Mouse (Mus musculus): ENCODE data around the gene Usp2. TPM values are rescaled to one million over a fixed set of nuclear protein-coding genes. Genes with fewer than 3 reads are reported as not detected.

Gene Usp2
- 16.4 and 23.6 TPM in 2 replicates for polyA plus RNA-seq (2012; rRNA removed)

DNA sequence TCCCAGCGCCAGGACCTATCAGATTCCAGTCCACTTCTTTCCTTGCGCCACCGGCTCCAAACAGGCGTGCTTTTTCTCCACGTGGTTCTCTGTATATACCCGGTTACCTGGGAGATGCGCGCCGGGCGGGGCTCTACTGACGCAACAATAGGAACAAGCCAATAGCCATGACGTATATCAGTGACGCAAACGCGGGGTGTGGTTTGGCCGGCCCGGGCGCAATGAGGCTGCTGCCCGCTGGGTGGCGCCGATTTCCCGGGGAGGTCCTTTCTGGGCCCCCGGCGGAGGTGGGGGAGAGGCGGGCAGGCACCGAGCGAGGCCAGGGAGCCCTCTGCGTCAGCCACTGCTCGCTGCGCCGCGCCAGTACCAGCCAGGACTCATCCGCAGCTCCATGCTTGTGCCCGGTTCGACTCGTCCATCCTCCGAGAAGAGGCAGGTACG is at the start of gene Usp2:
TSS of gene Usp2 (plus strand) at position 237 of the 441 bp plus-strand sequence.
- peak; percentile 92 for DNase-seq (ENCODE audit: low read depth, low spot score)
- WGBS = under 1% methylated on average over 38 of the region's 38 CpGs

DNA sequence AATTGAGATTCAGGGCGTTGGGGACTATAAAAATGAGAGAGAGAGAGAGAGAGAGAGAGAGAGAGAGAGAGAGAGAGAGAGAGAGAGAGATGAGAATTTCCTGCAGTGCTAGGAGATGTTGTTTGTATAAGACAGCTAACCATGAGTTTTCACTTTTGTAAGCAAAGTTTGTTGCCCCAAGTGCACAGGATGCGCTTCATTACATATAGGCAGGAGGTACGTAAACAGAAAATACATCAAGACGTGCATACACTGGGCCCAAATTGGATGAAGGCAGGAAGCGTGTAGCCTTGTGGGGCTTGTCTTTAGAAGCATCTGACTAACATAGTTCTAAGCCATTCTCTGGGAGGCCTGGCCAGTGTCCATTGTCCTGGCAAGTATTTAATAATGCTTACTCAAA is 49.0 kb upstream of the Usp2 start:
- no peak for DNase-seq (ENCODE audit: low read depth, low spot score)
- 55% methylated on average over 5 of the region's 5 CpGs for WGBS

DNA sequence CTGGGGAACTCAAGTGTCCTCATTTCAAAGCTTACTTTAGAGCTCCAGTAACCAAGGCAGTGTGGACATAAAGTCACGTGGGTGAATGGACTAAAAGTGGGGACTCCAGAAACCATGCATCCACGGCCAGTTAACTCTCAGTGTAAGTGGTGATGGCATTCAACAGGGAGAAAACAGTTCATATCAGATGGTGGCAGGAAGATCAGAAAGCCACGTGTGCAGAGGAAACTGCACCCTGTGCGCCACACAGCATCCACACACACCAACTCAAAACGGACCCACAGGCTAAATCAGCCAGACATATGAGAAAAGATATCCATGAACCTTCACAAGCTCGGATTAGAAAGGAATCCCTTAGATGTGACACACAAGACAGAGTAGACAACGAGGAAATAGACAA is 46.8 kb upstream of the Usp2 start:
- 65% methylated on average over 7 of the region's 7 CpGs for WGBS
- DNase-seq (ENCODE audit: low read depth, low spot score) = no peak

DNA sequence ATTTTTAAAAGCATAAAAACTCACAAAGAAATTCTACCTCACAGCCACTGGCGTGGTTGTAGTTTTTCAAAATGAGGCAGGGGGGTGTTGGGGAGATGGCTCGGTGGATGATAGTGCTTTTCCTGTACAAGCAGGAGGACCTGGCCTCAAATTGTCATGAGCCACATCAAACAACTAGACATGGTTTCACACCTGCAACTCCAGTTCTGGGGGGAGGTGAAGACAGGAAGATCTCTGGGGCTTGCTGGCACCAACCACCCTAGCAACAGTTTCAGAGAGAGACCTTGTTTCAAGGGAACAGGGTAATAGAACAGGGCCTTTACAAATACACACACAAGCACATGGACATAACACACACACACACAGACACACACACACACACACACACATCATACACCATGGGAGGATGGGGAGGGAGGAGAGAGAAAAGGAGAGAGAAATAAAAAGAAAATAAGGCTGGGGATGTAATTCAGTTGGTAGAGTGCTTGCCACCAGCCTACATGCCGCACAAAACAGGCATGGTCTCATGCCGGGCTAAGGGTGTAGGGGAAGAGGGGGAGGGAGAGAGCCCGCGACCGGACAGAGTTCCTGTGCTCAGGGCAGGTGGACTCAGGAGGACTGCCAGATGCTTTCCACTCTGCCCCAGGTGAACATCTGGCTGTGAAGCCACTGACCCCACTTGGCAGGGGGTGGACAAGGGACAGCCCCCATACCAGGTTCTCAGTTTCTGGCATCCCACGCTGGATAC is 44.5 kb upstream of the Usp2 start:
- WGBS = 65% methylated on average over 8 of the region's 8 CpGs
- DNase-seq (ENCODE audit: low read depth, low spot score) = no peak

DNA sequence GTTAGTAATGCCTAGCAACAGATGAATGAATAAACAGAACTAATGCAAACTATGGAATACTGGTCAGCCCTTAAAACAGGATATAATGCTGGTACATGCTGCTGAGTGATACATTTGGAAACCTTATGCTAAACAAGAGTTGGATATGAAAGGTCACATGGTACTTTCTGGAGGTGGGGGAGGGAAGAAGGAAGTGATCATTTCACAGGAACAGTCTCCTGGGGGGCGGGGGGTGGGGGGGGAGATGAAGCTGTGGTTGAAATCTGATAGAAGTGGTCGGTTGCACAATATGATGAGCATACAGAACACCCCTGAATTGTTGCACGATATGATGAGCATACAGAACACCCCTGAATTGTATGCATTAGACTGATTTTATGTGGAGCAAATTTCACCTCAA is 42.7 kb upstream of the Usp2 start:
- no peak for DNase-seq (ENCODE audit: low read depth, low spot score)
- 75% methylated on average over 3 of the region's 3 CpGs for WGBS

DNA sequence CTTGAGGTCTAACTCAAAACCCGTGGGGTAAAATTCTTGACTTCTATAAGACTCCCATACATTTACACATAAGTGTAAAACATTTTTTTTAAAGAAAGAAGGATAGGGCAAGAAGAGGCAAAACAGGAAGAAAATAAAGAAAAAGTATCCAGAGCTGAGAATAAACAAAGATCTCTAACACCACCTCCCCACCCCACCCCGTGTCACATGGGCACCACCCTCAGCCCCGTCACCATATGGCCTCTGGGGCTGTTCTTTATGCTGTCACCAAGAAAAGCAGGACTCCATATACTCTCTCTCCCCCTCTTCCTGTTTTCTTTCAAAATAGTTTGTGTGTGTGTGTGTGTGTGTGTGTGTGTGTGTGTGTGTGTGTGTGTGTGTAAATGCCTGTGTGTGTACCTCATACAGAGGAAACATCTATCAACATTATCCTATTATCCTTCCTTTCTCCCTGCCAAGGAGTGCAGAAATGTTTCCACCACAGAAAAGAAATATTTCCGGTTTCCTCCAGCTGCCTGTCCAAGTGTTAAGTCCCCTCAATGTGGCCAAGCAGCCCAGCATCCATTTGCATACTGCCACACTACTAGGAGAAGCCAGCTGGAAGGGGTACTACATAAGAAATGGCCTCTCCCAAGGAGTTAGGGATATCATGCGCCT is 37.1 kb upstream of the Usp2 start:
- no peak for DNase-seq (ENCODE audit: low read depth, low spot score)

DNA sequence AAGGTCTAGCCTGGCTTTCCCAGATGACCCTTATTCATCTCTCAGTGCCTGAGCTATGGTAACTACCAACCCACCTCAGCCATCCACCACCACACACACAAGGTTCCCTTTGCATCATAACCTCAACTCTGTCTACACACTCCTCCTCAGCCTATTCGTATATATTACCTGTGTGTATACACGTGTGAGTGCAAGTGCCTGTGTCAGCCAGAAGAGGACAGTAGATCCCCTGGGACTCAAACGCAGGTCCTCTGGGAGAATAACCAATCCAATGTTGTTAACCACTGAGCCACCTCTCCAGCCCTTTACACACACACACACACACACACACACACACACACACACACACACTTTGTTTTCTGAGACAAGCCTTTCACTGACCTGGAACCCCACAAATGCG is 36.2 kb upstream of the Usp2 start:
- no peak for DNase-seq (ENCODE audit: low read depth, low spot score)
- WGBS = 86% methylated on average over 4 of the region's 4 CpGs

More for the DNA sequence above, 37.1 kb upstream of the Usp2 start:
- 38% methylated on average over 5 of the region's 5 CpGs for WGBS

DNA sequence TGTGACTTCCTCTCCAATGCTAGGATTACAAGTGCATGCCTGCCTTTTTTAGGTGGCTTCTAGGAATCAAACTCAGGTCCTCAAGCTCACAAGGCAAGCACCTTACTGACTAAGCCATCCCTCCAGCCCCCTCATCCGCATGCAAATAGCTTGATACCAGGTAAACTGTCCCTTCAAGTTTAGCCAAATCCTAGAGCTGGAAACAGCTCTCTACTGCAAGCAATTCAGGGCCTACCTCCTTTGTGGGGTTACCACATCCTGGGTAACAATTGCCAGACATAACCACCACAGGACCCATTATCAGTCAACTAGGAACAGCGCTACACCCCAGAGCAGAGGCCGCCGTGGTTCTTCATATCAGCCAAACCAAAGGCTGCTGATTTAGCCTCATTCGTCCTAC is 35.7 kb upstream of the Usp2 start:
- WGBS = 67% methylated on average over 5 of the region's 5 CpGs
- no peak for DNase-seq (ENCODE audit: low read depth, low spot score)

DNA sequence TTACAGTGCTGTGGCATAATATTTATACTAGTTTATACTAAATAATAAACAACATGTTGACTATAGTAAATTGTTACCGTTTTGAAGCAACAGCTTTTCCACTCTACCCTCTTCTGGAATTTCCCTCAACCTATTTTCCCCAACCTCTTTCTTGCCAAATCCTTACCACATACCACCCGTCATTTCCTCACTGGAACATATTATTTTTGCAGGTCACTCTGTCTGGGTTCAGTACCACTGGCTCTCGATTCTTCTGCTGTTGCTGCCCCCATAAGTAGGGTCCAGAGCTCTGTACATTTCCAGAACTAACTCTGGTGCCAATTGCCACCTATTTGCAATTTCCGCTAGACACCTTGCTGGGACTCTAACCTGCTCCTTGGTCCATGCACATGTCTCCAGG is 34.9 kb upstream of the Usp2 start:
- DNase-seq (ENCODE audit: low read depth, low spot score) = no peak
- 65% methylated on average over 4 of the region's 4 CpGs for WGBS

DNA sequence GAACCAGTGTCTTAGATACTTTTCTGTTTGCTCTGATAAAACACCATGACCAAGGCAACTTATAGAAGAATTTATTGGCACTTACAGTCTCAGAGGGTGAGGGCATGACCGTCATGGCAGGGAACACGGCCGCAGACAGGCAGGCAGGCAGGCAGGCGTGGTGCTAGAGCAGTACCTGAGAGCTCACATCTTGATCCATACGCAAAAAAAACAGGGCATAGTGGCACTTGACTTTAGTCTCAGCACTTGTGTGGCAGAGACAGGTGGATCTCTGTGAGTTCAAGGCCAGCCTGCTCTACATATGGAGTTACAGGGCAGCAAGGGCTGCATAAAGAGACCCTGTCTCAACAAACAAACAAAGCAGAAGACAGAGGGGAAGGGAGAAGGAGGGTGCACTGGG is 33.5 kb upstream of the Usp2 start:
- DNase-seq (ENCODE audit: low read depth, low spot score) = no peak
- WGBS = 85% methylated on average over 5 of the region's 5 CpGs

DNA sequence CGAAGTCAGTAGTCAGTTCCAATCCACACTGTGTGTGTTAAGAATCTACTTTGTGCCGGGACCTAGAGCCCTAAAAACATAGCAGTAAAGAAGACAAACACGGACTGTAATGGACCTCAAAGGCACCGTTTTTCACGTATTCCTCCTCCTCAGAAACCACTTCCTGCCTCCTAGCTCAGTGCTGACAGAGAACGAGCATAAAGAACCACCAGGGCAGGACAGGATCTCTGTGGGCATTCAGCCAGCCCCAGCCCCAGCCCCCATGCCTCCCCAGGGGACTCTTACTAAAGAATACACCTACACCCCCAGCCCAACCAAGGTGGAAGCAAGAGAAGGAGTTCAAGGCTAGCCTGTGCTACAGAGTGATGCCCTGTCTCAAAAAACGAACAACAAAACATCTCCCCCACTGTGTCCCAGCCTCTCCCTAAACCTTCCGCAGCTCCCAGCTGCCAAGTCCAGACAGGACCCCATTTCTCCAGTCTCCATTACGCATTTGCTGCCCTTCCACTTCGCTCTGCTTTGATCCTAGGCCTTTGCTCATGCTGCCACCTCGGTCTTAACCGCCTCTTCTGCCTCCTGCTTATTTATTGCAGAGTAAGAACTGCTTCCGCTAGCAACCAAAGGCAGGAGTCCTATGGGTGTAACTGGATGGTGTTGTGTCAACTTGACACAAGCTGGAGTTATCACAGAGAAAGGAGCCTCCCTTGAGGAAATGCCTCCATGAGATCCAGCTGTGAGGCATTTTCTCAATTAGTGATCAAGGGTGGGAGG is 32.7 kb upstream of the Usp2 start:
- DNase-seq (ENCODE audit: low read depth, low spot score) = no peak
- 54% methylated on average over 13 of the region's 13 CpGs for WGBS

DNA sequence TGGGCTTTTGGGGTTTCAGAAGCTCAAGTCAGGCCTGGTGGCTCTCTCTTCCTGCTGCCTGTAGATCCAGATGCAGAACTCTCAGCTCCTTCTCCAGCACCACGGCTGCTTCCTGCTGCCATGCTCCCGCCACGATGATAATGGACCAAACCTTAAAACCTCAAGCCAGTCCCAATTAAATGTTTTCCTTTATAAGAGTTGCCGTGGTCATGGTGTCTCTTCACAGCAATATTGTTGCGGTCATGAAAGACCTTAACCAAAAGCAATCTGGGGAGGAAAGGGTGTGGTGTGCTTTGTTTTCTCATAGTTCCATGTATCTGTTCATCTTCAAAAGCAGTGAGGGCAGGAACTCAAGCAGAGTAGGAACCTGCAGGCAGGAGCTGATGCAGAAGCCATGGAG is 29.7 kb upstream of the Usp2 start:
- WGBS = 89% methylated on average over 5 of the region's 5 CpGs
- no peak for DNase-seq (ENCODE audit: low read depth, low spot score)

DNA sequence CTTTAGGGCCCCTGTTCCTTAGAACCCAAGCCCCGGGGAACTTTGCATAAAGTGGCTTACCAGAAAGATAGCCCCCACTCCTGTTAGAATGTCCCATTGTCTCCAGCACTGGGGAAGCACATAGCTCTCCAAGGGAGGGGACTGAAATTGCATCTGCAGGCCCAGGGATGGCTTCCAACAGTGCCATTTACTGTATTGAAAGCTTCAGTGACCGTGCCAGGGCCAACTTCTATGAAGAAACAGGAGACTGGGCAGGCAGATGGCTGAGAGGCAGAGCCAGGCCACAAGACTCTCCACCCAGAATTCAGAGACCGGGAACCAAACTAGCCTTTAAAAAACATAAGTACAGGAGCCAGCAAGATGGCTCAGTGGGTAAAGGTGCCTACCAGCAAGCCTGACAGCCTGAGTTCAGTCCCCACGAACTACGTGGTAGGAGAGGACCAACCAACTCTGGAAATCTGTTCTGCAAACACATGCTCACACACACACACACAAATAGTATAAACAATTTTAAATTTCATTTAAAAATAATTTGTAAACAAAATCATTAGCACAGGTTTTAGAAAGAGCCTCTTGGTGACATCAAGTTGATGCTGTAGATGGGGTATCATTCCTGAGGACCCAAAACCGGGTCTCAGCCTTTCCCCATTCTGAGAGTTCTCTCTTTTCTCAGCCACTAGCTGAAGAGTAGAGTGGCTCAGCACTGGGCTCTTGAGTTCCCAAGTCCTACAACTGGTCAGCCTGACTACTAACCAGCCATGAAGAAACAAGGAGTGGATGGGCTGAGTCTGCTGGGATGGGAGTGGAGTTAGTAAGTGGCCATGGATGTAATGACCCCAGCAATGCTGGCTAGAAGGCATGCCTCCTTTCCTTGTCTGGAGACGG is 25.1 kb upstream of the Usp2 start:
- WGBS = 70% methylated on average over 7 of the region's 7 CpGs

DNA sequence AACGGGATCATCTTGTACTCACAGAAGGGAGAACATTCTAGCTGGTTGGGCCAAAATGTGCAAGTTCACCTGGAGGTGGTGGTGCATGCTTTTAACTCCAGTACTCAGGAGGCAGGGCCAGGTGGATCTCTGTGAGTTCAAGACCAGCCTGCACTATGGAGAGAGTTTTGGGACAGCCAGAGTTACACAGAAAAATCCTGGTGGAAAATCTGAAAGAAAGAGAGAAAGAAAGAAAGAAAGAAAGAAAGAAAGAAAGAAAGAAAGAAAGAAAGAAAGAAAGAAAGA is 24.5 kb upstream of the Usp2 start:
- 76% methylated on average over 1 of the region's 1 CpGs for WGBS
- DNase-seq (ENCODE audit: low read depth, low spot score) = no peak

More for the DNA sequence above, 25.1 kb upstream of the Usp2 start:
- no peak for DNase-seq (ENCODE audit: low read depth, low spot score)

DNA sequence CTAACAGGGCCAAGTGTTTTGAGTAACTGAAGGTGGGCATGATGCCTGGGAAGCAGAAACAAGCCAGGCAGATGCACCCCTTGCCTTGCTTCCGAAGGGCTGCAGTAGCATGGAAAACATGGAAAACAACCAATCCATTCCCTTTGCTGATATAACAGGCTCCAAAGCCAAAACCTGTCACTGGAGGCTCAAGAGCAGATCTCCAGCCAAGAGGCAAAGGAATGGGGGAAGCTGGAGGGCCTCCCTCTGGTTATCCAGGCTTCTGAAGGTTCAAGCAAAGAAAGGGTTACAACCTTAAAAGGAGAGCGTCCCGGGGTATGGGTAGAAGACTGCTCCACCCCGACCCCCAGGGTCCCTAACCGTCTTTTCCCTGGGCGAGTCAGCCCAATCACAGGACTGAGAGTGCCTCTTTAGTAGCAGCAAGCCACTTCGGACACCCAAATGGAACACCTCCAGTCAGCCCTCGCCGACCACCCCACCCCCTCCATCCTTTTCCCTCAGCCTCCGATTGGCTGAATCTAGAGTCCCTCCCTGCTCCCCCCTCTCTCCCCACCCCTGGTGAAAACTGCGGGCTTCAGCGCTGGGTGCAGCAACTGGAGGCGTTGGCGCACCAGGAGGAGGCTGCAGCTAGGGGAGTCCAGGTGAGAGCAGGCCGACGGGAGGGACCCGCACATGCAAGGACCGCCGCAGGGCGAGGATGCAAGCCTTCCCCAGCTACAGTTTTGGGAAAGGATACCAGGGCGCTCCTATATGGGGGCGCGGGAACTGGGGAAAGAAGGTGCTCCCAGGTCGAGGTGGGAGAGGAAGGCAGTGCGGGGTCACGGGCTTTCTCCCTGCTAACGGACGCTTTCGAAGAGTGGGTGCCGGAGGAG is 23.7 kb upstream of the Usp2 start, which contains the start of gene Thy1:
TSS of gene Thy1 (plus strand) at position 549 of the 872 bp plus-strand sequence.
- 4% methylated on average over 30 of the region's 30 CpGs for WGBS
- no peak for DNase-seq (ENCODE audit: low read depth, low spot score)

DNA sequence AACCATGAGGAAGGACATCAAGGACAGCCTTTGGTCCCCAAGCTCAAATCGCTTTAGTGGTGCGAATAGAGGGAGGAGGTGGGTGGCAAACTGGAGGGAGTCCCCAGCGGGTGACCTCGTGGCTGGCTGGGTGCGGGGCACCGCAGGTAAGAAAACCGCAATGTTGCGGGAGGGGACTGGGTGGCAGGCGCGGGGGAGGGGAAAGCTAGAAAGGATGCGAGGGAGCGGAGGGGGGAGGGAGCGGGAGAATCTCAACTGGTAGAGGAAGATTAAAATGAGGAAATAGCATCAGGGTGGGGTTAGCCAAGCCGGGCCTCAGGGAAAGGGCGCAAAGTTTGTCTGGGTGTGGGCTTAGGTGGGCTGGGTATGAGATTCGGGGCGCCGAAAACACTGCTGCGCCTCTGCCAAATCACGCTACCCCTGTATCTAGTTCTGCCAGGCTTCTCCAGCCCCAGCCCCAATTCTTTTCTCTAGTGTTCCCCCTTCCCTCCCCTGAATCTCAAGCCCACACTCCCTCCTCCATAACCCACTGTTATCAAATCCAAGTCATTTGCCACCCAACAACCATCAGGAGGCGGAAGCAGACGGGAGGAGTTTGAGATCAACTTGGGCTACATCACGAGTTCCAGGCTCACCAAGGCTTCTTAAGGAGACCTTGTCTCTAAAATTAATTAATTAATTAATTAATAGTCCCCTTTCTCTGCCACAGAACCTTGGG is 23.0 kb upstream of the Usp2 start:
- DNase-seq (ENCODE audit: low read depth, low spot score) = no peak
- 7% methylated on average over 21 of the region's 23 CpGs for WGBS

DNA sequence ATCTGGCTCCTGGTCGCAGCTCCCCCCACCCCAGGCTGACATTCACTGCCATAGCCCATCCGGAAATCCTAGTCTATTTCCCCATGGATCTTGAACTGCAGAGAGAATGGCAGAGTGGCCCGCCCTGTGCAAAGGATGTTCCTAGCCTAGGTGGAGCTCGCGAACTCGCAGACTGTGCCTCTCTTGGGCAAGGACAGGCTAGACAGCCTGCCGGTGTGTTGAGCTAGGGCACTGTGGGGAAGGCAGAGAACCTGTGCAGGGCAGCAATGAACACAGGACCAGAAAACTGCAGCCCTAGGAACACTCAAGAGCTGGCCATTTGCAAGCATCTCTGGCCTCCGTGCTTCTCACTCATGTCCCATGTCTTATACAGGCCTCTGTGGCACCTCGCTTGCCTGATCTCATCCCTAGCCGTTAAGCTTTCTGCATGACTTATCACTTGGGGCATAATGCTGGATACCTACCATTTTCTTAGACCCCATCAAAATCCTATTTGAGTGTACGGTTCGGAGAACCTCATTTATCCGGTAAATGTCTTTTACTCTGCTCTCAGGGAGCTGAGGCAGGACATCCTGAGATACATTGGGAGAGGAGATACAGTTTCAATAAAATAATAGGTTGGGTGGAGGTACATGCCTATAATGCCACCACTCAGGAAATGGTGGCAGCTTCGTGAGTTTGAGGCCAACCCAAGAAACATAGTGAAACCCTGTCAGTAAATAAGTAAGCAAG is 22.2 kb upstream of the Usp2 start:
- 47% methylated on average over 14 of the region's 14 CpGs for WGBS
- no peak for DNase-seq (ENCODE audit: low read depth, low spot score)

Measured in large intestine, adult 2 months (tissue).